Comparison of ENCODE assay signal across 8 mouse cellular contexts in genomic region chr2:132516130-132517030, GRCm38 (mm10).
A peak's percentile ranks its signal among the peaks of the same experiment; 100 is the strongest.
DNase-seq lines count a peak whose midpoint lies in the region; ATAC-seq and TF ChIP-seq lines count a peak whose summit lies in the region.

No protein-coding gene starts in this region.

- TF ChIP-seq CTCF in left cerebral cortex, adult 2 months (IDR thresholded peaks at IDR 0.05), result peak; percentile 81
- TF ChIP-seq CTCF in liver, postnatal 0 days (IDR thresholded peaks at IDR 0.05; ENCODE audit: low read depth), result peak; percentile 88

- H3K9ac ChIP-seq in intestine, embryonic 14.5 days (ENCODE audit: low read length), result no peak overlapping the region
- no peak overlapping the region for H3K9ac ChIP-seq in liver, postnatal 0 days (replicated peaks)

- no peak for TF ChIP-seq EP300 in liver, postnatal 0 days (IDR thresholded peaks at IDR 0.05; ENCODE audit: low read depth)

- peak; percentile 66 to 71 for DNase-seq in left cerebral cortex, adult 2 months (ENCODE audit: extremely low spot score in 1 of 2, low spot score in 2 of 2)
- no peak for DNase-seq in left cerebral cortex, adult 8-10 months (ENCODE audit: low spot score in 2 of 2)
- DNase-seq in cerebellum, adult 18-20 months, result peak; percentile 84 to 91
- DNase-seq in forelimb bud, embryonic 11.5 days (ENCODE audit: low read depth, low spot score), result peak; percentile 82
- DNase-seq in intestine, embryonic 14.5 days (ENCODE audit: low spot score), result peak; percentile 82
- DNase-seq in liver, postnatal 0 days, result peak; percentile 82
- DNase-seq in ovary, adult 18-20 months (ENCODE audit: low spot score), result peak; percentile 18
- DNase-seq in testis, postnatal 14 days (ENCODE audit: low spot score), result peak; percentile 35

- intact Hi-C loops in left cerebral cortex, adult 2 months (cut with DNase I), result loop anchor here (1.0 to 5.0 kb wide), 2 partner anchors 185 to 301 kb away; partner anchors contain the start of genes Mcm8 and Trmt6

- peak; percentile 59; the same call in 1 of the 2 replicates for ATAC-seq in intestine, embryonic 14.5 days (replicated peaks; ENCODE audit: low FRiP score, low TSS enrichment, low read depth)
- peak; percentile 27; the same call in 1 of the 2 replicates for ATAC-seq in liver, postnatal 0 days

- no peaks in the 10 kb centered on the region for H3K9me3 ChIP-seq in intestine, embryonic 14.5 days (ENCODE audit: control insufficient read depth, low read length)
- no peaks in the 10 kb centered on the region for H3K9me3 ChIP-seq in liver, postnatal 0 days (ENCODE audit: low read length)

- no peaks in the 10 kb centered on the region for H3K27me3 ChIP-seq in intestine, embryonic 14.5 days (replicated peaks; ENCODE audit: control insufficient read depth, insufficient read depth, low read length)
- H3K27me3 ChIP-seq in liver, postnatal 0 days (ENCODE audit: insufficient read depth, low read length), result no peaks in the 10 kb centered on the region

- 30% methylated on average over 16 of the region's 16 CpGs for WGBS in intestine, embryonic 14.5 days
- WGBS in liver, postnatal 0 days (ENCODE audit: insufficient replicate concordance), result 30% methylated on average over 16 of the region's 16 CpGs

- H3K27ac ChIP-seq in left cerebral cortex, adult 2 months, result 0 out of 2 replicates have a peak overlapping the region, but pooled peaks have one; percentile 20
- H3K27ac ChIP-seq in intestine, embryonic 14.5 days (ENCODE audit: low read depth), result no peak overlapping the region
- no peak overlapping the region for H3K27ac ChIP-seq in liver, postnatal 0 days (ENCODE audit: low read depth)

- H3K4me3 ChIP-seq in left cerebral cortex, adult 2 months, result no peak overlapping the region
- no peak overlapping the region for H3K4me3 ChIP-seq in intestine, embryonic 14.5 days (ENCODE audit: low read depth, low read length)
- no peak overlapping the region for H3K4me3 ChIP-seq in liver, postnatal 0 days (ENCODE audit: low read depth, low read length)

- H3K4me1 ChIP-seq in intestine, embryonic 14.5 days (replicated peaks; ENCODE audit: control insufficient read depth, insufficient read depth, low read length), result no peaks in the 10 kb centered on the region
- H3K4me1 ChIP-seq in liver, postnatal 0 days (ENCODE audit: insufficient read depth), result peaks cover 10% of the 10 kb centered on the region

- no peak overlapping the region for H3K4me2 ChIP-seq in intestine, embryonic 14.5 days (ENCODE audit: low read length)
- H3K4me2 ChIP-seq in liver, postnatal 0 days (ENCODE audit: low read depth, low read length), result no peak overlapping the region

- H3K36me3 ChIP-seq in intestine, embryonic 14.5 days (ENCODE audit: control insufficient read depth, insufficient read depth, low read length), result no peaks in the 10 kb centered on the region
- H3K36me3 ChIP-seq in liver, postnatal 0 days (replicated peaks; ENCODE audit: insufficient read depth, low read length), result no peaks in the 10 kb centered on the region

Comparison
In these comparisons a context has a peak if more than half of its experiments do, and no peak if none do; other contexts are left out.
1. DNase-seq: peak in left cerebral cortex, adult 2 months (2 of 2), cerebellum, adult 18-20 months (2 of 2), forelimb bud, embryonic 11.5 days (single experiment), intestine, embryonic 14.5 days (single experiment), liver, postnatal 0 days (single experiment), ovary, adult 18-20 months (single experiment) and testis, postnatal 14 days (single experiment); none in left cerebral cortex, adult 8-10 months (0 of 2).